Mouse (Mus musculus) kidney, postnatal 4 days (tissue): ENCODE results near the gene Plekhf1.

Experiments used
- DNase-seq, 2 experiments: peaks; one replicate each; pipeline ENCODE4 v3.0.0; 2021; ENCODE audit warnings: mixed read lengths in 2 of 2

Plekhf1 gene

GRCm38 (mm10) chr7:38227900-38228298, at the start of gene Plekhf1:
Plekhf1 (minus strand) TSS chr7:38228016.
- peak; percentile 97 to 98 for DNase-seq

GRCm38 (mm10) chr7:38272551-38272950, 44.7 kb upstream of the Plekhf1 start:
- no peak for DNase-seq

GRCm38 (mm10) chr7:38271859-38272258, 44.0 kb upstream of the Plekhf1 start:
- DNase-seq = no peak

DNA sequence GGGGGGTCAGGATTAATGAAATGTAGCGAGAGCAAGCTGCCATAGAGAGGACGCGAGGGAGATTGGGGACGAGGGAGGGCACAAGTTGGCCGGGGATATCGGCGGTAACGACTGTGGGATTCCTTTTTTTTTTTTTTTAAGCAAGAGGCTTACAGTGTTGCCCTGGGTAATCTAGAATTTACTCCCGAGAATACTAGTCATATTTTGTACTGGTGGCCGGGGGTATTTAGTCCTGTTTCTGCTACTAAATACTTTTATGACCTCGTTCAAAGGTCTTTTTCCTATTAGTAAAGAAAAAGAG, 43.6 kb upstream of the Plekhf1 start:
- no peak for DNase-seq

DNA sequence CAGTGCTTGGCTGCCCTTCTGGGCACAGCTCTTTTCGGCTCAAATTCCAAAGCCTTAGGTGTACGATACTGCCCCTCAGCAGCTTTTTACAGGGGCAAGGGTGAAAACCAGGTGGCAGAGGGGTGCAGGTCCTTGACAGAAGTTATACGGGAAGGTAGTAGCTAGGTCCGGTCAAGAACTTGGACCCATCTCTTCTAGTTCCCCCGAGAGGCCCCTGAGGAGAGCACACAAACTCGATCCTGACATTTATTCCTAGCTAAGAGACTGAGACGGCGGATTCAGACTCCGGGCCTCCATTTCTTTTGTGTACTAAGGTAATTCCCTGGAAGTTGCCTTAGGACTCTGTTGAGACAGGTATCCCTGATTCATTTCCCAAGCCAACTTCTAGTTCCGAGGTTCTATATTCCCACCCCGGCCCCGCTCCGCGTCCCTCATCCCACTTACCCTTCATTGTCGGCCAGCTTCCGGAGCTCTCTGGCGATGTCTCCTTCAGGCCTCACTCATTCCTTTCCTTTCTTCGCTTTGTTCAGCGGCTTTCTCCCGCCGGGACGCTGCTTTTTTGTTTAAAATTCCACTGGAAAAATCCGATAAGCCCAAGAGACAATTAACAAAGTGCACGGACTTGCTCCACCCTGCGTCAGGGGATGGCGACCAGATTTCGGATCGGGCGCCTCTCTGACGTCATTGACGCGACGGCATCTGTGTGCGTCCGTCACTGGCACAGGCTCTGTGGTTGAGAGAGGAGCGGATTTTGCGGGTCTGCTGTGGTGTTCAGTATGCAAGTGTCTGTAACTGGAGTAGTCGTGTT, 43.1 kb upstream of the Plekhf1 start, which contains the start of gene Pop4:
Gene Pop4 (minus strand): TSS at position 721 of the 808 bp plus-strand sequence.
- peak; percentile 95 to 96 for DNase-seq

- peak; percentile 60 to 69 for DNase-seq
Measured at GRCm38 (mm10) chr7:38267006-38267680, 39.3 kb upstream of the Plekhf1 start.

GRCm38 (mm10) chr7:38262406-38262805, 34.6 kb upstream of the Plekhf1 start:
- no peak for DNase-seq

DNA sequence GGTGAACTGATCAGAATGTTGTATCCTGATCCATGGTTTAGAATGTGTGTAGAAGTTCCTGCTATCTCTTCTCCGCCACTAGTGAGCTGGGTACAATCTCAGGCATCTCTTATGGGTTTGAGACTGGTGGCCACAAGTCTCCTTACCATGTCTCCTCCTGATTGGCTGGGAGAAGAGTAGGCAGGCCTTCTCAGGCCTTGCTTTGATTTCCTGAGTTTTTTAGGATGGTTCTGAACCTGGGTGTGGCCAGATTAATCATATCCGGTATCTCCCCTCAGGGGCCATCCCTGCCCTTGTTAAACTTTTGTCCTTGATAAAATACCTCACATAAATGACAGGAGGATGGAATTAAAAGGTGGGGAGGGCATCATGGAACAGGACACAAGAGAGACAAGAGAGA, 31.8 kb upstream of the Plekhf1 start:
- no peak for DNase-seq

- DNase-seq = no peak
Measured at GRCm38 (mm10) chr7:38253441-38253840, 25.6 kb upstream of the Plekhf1 start.

GRCm38 (mm10) chr7:38251494-38252216, 23.8 kb upstream of the Plekhf1 start:
- DNase-seq = peak; percentile 57 to 60

- no peak for DNase-seq
Measured at GRCm38 (mm10) chr7:38242417-38242816, 14.6 kb upstream of the Plekhf1 start.

DNA sequence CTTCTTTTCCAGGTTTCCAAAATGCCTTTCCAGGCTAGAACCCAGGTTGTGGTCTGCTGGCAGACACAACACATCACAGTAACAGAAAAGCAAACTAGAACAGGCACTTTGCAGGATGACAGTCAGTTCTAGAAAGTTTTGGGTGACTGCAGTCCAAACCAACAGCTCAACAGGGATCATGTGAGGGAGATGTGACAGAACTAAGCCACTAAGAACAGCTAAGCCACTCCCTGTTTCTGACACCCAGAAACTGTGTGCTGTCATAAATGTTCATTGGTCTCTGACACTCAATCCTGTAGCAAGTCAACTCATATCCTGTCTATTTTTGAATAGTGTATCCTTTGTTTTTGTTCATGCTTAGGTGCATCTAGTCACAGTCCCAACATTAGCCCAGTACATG, 9.3 kb upstream of the Plekhf1 start:
- no peak for DNase-seq

GRCm38 (mm10) chr7:38236400-38237105, 8.7 kb upstream of the Plekhf1 start:
- no peak for DNase-seq

- DNase-seq = peak; percentile 34 to 48
Measured at GRCm38 (mm10) chr7:38230285-38230684, 2.5 kb upstream of the Plekhf1 start.

DNA sequence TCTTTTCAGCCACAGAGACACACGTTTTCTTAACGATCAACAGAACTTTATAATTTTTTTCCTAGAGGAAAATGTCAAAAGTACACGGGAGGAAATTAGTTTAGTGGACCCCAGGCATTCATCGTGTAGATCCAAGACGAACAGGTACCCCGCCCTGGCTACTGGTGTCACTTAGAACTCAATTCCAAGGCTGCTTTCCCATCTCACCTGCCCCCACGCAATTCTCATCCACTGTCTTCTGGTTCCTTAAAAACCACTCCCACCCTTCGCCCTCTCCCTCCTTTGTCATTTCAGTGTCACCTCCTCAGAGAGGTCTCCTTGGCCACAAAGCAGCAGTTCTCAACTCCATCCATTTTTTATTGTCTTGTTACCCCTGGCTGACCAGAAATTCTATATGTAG, 513 bp upstream of the Plekhf1 start:
- no peak for DNase-seq

- DNase-seq = peak; percentile 77 to 82
Measured at GRCm38 (mm10) chr7:38227181-38227899, 476 bp downstream of the Plekhf1 start.

DNA sequence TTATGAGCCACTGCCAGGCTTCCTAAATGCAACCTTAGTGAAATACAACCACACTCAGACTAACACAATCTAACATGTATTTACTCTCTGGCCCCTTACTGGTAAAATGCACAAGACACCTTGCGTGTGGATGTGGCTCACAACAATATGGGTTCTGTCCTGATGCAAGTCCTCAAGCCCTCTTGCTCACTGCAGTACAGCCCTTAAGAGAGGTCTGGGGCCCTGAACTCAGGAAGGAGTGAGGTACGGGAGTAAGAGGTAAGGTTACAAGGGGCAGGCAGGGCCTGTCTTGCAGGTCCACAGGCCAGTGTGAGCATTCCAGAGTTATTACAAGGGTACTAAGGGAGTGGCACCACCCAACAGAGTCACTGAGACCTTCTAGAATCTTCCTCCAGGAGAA, 1.6 kb downstream of the Plekhf1 start:
- DNase-seq = no peak

DNA sequence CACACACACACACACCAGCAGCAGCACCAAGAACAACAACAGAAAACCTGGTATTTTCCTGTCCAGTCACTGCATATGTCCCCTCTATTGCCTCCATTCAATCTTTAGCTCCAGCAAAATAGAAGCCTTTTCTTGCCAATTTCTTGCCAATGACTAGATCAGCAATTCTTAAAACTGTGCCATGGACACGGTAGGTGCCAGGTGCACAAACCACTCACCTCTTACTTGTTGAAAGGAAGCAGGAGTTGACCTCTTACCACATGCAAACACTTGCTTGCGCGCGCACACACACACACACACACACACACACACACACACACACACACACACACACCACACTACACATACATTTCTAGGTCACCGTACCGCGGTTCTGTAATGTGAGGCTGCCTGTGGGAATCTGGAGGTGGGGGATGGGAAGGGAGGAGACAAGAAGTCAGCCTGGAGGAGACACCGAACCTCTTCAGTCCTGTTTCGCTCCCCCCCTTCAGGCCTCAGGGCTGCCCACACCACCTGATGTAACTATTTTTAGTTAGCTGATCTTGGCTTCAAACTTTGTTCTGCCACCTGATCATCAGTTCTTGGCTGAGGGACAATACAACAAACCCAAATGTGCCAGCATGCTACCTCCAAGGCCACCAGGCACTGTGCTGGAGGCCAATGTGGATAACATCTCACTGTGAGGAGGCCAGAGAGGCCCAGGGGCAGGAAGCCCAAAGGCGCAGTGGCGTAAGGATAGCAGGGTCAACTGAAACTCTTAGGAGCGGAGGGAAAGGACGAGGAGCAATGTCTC, 3.0 kb downstream of the Plekhf1 start:
- peak in 1 of 2 experiments; percentile 24 for DNase-seq

DNA sequence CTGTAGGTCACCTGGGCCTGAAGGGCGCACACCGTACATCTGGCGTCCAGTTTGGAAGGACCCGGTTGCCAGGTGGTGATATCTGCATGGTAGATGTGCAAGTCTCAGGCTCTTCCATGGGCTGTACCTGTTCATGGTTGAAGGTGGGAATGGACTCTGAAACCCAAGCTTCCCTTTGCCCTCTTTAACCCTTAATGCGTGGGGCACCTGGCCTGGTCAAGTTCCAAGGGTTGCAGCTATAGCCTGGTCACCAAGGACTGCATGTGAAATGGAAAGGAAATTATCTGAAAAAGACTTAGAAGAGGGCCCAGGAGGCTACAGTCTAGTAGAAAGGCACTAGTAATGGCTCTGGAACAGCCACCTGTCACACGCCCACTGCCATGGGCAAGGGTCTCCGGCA, 7.0 kb downstream of the Plekhf1 start:
- DNase-seq = no peak

GRCm38 (mm10) chr7:38219526-38219925, 8.3 kb downstream of the Plekhf1 start:
- no peak for DNase-seq

DNA sequence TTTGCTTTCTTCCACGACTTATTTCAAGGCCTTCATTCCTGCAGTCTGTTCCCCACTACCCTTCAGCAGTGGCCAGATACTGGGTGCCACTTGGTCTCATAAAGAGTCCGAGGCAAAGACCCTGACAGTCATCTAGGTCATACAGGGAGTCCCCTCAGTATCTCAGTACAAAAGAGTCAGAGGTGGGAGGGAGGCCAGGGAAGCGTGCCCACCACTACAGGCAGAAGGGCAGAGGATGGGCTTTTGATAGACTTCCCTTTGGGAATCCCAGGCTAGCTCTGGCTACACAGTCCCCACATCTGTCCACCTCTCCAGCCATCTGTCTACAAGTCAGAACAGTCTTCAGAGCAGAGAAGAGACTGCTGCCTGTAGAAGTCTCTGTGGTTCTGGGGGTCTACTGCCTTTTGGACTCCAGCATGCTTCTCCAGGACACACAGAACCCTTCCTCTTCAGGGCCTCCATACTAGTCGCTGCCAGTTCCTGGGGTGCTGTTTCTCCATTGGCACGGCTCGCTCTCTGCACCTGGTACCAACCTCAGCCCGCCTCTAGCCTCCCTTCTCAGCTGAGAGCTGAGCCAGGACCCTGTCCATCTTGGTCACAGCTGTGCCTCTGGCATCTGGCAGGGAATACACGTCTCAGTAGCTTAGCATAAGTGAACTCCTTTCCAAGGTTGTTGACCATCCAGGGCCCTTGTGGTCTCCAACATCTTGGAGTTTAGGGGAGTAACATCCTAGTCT, 9.0 kb downstream of the Plekhf1 start:
- DNase-seq = no peak
